Mouse (Mus musculus): ENCODE results near the gene Fosb. TPM values are rescaled to one million over a fixed set of nuclear protein-coding genes. Genes with fewer than 3 reads are reported as not detected.
"Not testable (repeated sequence)": the region's sequence is repeated elsewhere in the genome, so short reads cannot be mapped to it uniquely, and the experiment has no call there.

The Fosb gene
- polyA plus RNA-seq, 1 experiment from 2014 or later, result 0.20 TPM

- Histone ChIP-seq H3K4me1 (replicated peaks) (peaks cover 17% of the 10 kb centered on the region), H3K9ac (peak overlapping the region; percentile 38; the same call in 1 of the 2 replicates), H3K4me3 (peak overlapping the region; percentile 42), H3K4me2 (peak overlapping the region; percentile 66), H3K36me3 (no peaks in the 10 kb centered on the region), H3K9me3 (replicated peaks) (no peaks in the 10 kb centered on the region), H3K27me3 (no peaks in the 10 kb centered on the region), H3K27ac (no peak overlapping the region)
- ATAC-seq (replicated peaks; ENCODE audit: insufficient number of reproducible peaks, insufficient read depth, low FRiP score, low read depth), result peak; percentile 43
- WGBS, result 13% methylated on average over 20 of the region's 22 CpGs
Measured at GRCm38 (mm10) chr7:19295503-19296185, 14.2 kb downstream of the Fosb start.

GRCm38 (mm10) chr7:19290969-19291596, 18.8 kb downstream of the Fosb start:
- peak overlapping the region; percentile 84 for H3K4me2 ChIP-seq
- peak overlapping the region; percentile 57 for H3K4me3 ChIP-seq
- WGBS, result 0% methylated on average over 20 of the region's 20 CpGs
- no peaks in the 10 kb centered on the region for H3K36me3 ChIP-seq
- H3K9ac ChIP-seq, result peak overlapping the region; percentile 53
- no peaks in the 10 kb centered on the region for H3K9me3 ChIP-seq (replicated peaks)
- H3K27me3 ChIP-seq, result 0 out of 2 replicates have a peak, but pooled peaks cover 3% of the 10 kb centered on the region
- peaks cover 18% of the 10 kb centered on the region for H3K4me1 ChIP-seq (replicated peaks)
- peak overlapping the region; percentile 66 for H3K27ac ChIP-seq
- ATAC-seq (replicated peaks; ENCODE audit: insufficient number of reproducible peaks, insufficient read depth, low FRiP score, low read depth), result peak; percentile 77

- WGBS, result 28% methylated on average over 4 of the region's 4 CpGs
Measured at GRCm38 (mm10) chr7:19284763-19285162, 25.1 kb downstream of the Fosb start.

GRCm38 (mm10) chr7:19283406-19283804, 26.4 kb downstream of the Fosb start:
- Histone ChIP-seq H3K27me3 (peaks cover 58% of the 10 kb centered on the region), H3K4me2 (peak overlapping the region; percentile 98), H3K4me1 (replicated peaks) (peaks cover 20% of the 10 kb centered on the region), H3K9me3 (replicated peaks) (no peaks in the 10 kb centered on the region), H3K27ac (no peak overlapping the region), H3K4me3 (0 out of 2 replicates have a peak overlapping the region, but pooled peaks have one; percentile 58), H3K9ac (no peak overlapping the region), H3K36me3 (no peaks in the 10 kb centered on the region)
- ATAC-seq (replicated peaks; ENCODE audit: insufficient number of reproducible peaks, insufficient read depth, low FRiP score, low read depth), result no peak
- WGBS, result 28% methylated on average over 14 of the region's 14 CpGs

More at GRCm38 (mm10) chr7:19284763-19285162, 25.1 kb downstream of the Fosb start:
- no peaks in the 10 kb centered on the region for H3K9me3 ChIP-seq (replicated peaks)
- H3K27me3 ChIP-seq, result peaks cover 44% of the 10 kb centered on the region
- H3K4me1 ChIP-seq (replicated peaks), result peaks cover 12% of the 10 kb centered on the region
- ATAC-seq (replicated peaks; ENCODE audit: insufficient number of reproducible peaks, insufficient read depth, low FRiP score, low read depth), result no peak
- H3K36me3 ChIP-seq, result no peaks in the 10 kb centered on the region
- no peak overlapping the region for H3K9ac ChIP-seq
- no peak overlapping the region for H3K4me3 ChIP-seq
- H3K4me2 ChIP-seq, result no peak overlapping the region
- H3K27ac ChIP-seq, result no peak overlapping the region

- peak; percentile 63 for ATAC-seq (replicated peaks; ENCODE audit: insufficient number of reproducible peaks, insufficient read depth, low FRiP score, low read depth)
- H3K4me2 ChIP-seq, result peak overlapping the region; percentile 98
- peaks cover 63% of the 10 kb centered on the region for H3K27me3 ChIP-seq
- H3K9me3 ChIP-seq (replicated peaks), result no peaks in the 10 kb centered on the region
- H3K4me3 ChIP-seq, result peak overlapping the region; percentile 58
- H3K9ac ChIP-seq, result no peak overlapping the region; the same call in 1 of the 2 replicates
- peaks cover 20% of the 10 kb centered on the region for H3K4me1 ChIP-seq (replicated peaks)
- 1% methylated on average over 35 of the region's 35 CpGs for WGBS
- H3K27ac ChIP-seq, result no peak overlapping the region
- no peaks in the 10 kb centered on the region for H3K36me3 ChIP-seq
Measured at GRCm38 (mm10) chr7:19282791-19283405, 27.0 kb downstream of the Fosb start.

GRCm38 (mm10) chr7:19282385-19282784, 27.5 kb downstream of the Fosb start, which contains the start of gene Rtn2:
TSS of gene Rtn2 (plus strand) at chr7:19282624.
- Histone ChIP-seq H3K4me1 (replicated peaks) (peaks cover 20% of the 10 kb centered on the region), H3K27me3 (peaks cover 68% of the 10 kb centered on the region), H3K36me3 (no peaks in the 10 kb centered on the region), H3K9me3 (replicated peaks) (no peaks in the 10 kb centered on the region), H3K9ac (no peak within 1 kb of the TSS; the same call in 1 of the 2 replicates), H3K27ac (no peak within 1 kb of the TSS), H3K4me3 (peak within 1 kb of the TSS; percentile 58), H3K4me2 (peak within 1 kb of the TSS; percentile 98)
- 1% methylated on average over 37 of the region's 37 CpGs for WGBS
- ATAC-seq (replicated peaks; ENCODE audit: insufficient number of reproducible peaks, insufficient read depth, low FRiP score, low read depth), result peak; percentile 66

GRCm38 (mm10) chr7:19281680-19282304, 28.1 kb downstream of the Fosb start:
- H3K27ac ChIP-seq; H3K9me3 ChIP-seq (replicated peaks); H3K36me3 ChIP-seq; ATAC-seq (replicated peaks; ENCODE audit: insufficient number of reproducible peaks, insufficient read depth, low FRiP score, low read depth); H3K9ac ChIP-seq: not testable (repeated sequence)
- H3K27me3 ChIP-seq, result peaks cover 69% of the 10 kb centered on the region
- peaks cover 20% of the 10 kb centered on the region for H3K4me1 ChIP-seq (replicated peaks)
- H3K4me2 ChIP-seq, result peak overlapping the region; percentile 98
- WGBS, result 29% methylated on average over 6 of the region's 6 CpGs
- H3K4me3 ChIP-seq, result peak overlapping the region; percentile 58; the same call in 1 of the 2 replicates

- peak within 1 kb of the TSS; percentile 60 for H3K4me2 ChIP-seq
- H3K9ac ChIP-seq, result no peak within 1 kb of the TSS
- no peak for ATAC-seq (replicated peaks; ENCODE audit: insufficient number of reproducible peaks, insufficient read depth, low FRiP score, low read depth)
- no peaks in the 10 kb centered on the region for H3K36me3 ChIP-seq
- H3K27ac ChIP-seq, result no peak within 1 kb of the TSS
- H3K4me3 ChIP-seq, result peak within 1 kb of the TSS; percentile 34
- no peaks in the 10 kb centered on the region for H3K9me3 ChIP-seq (replicated peaks)
- H3K27me3 ChIP-seq, result peaks cover 64% of the 10 kb centered on the region
- peaks cover 20% of the 10 kb centered on the region for H3K4me1 ChIP-seq (replicated peaks)
- WGBS, result under 1% methylated on average over 46 of the region's 46 CpGs
Measured at GRCm38 (mm10) chr7:19279581-19280114, 30.2 kb downstream of the Fosb start, which contains the start of gene Ppm1n. TSS of gene Ppm1n (minus strand) at chr7:19280064.

- peak overlapping the region; percentile 60 for H3K4me2 ChIP-seq
- H3K27ac ChIP-seq, result no peak overlapping the region
- no peaks in the 10 kb centered on the region for H3K9me3 ChIP-seq (replicated peaks)
- H3K9ac ChIP-seq, result no peak overlapping the region
- ATAC-seq (replicated peaks; ENCODE audit: insufficient number of reproducible peaks, insufficient read depth, low FRiP score, low read depth), result no peak
- peaks cover 20% of the 10 kb centered on the region for H3K4me1 ChIP-seq (replicated peaks)
- 4% methylated on average over 34 of the region's 34 CpGs for whole genome bisulfite sequencing
- peaks cover 64% of the 10 kb centered on the region for H3K27me3 ChIP-seq
- H3K4me3 ChIP-seq, result peak overlapping the region; percentile 34
- no peaks in the 10 kb centered on the region for H3K36me3 ChIP-seq
Measured at GRCm38 (mm10) chr7:19279052-19279451, 30.8 kb downstream of the Fosb start.

- Histone ChIP-seq H3K36me3 (no peaks in the 10 kb centered on the region), H3K4me1 (replicated peaks) (peaks cover 14% of the 10 kb centered on the region), H3K4me2 (no peak overlapping the region), H3K9me3 (replicated peaks) (no peaks in the 10 kb centered on the region), H3K9ac (no peak overlapping the region), H3K27ac (no peak overlapping the region), H3K4me3 (no peak overlapping the region), H3K27me3 (peaks cover 41% of the 10 kb centered on the region)
- 49% methylated on average over 4 of the region's 4 CpGs for WGBS
- no peak for ATAC-seq (replicated peaks; ENCODE audit: insufficient number of reproducible peaks, insufficient read depth, low FRiP score, low read depth)
Measured at GRCm38 (mm10) chr7:19276253-19276652, 33.6 kb downstream of the Fosb start.

All from heart, embryonic 15.5 days (tissue).